Mouse (Mus musculus) MEL (cell line): ENCODE results near the gene Tnrc18. TPM values are rescaled to one million over a fixed set of nuclear protein-coding genes. Genes with fewer than 3 reads are reported as not detected.

Source experiments
- DNase-seq: peaks from one replicate; pipeline ENCODE4 v3.0.0; 2011; ENCODE audit warnings: low read depth, low spot score
- H3K27ac ChIP-seq: 2 replicates; pipeline ENCODE4 v1.5.1; 2012; ENCODE audit warnings: low read depth, mild to moderate bottlenecking, control low read depth, low read length, moderate library complexity; ENCODE audit not compliant: control insufficient read depth
- H3K27me3 ChIP-seq, 2 experiments: fragments of 150-350 bp in 1 of 2; sonication (generic) in 1 of 2; 2 replicates each; pipeline ENCODE4 v1.6.1; 2012; ENCODE audit warnings: low read length in 2 of 2, mild to moderate bottlenecking in 2 of 2, improper control_type of control experiment in 1 of 2, moderate library complexity in 1 of 2; ENCODE audit not compliant: insufficient read depth in 2 of 2, control insufficient read depth in 1 of 2
- H3K36me3 ChIP-seq, 2 experiments: 2 replicates each; pipeline ENCODE4 v1.6.1; 2012 to 2014; ENCODE audit warnings: low read length in 2 of 2, improper control_type of control experiment in 1 of 2, inconsistent platforms in 1 of 2, mild to moderate bottlenecking in 1 of 2; ENCODE audit not compliant: insufficient read depth in 2 of 2, control insufficient read depth in 1 of 2
- H3K4me1 ChIP-seq, 2 experiments: fragments of 150-350 bp in 1 of 2; sonication (generic) in 1 of 2; 2 replicates each; pipeline ENCODE4 v1.6.1; 2012; ENCODE audit warnings: low read length in 2 of 2, improper control_type of control experiment in 1 of 2, mild to moderate bottlenecking in 1 of 2; ENCODE audit not compliant: insufficient read depth in 2 of 2, control insufficient read depth in 1 of 2
- H3K4me3 ChIP-seq, 2 experiments: fragments of 150-350 bp in 1 of 2; sonication (generic) in 1 of 2; 2 replicates each; pipeline ENCODE4 v1.5.1; 2012; ENCODE audit warnings: low read depth in 2 of 2, low read length in 2 of 2, mild to moderate bottlenecking in 2 of 2, moderate library complexity in 2 of 2, control low read depth in 1 of 2, improper control_type of control experiment in 1 of 2; ENCODE audit not compliant: control insufficient read depth in 1 of 2, insufficient read depth in 1 of 2
- H3K79me2 ChIP-seq: 2 replicates; pipeline ENCODE4 v1.6.1; 2012; ENCODE audit warnings: mild to moderate bottlenecking, low read length, moderate library complexity; ENCODE audit not compliant: control insufficient read depth, poor library complexity, insufficient read depth
- H3K9ac ChIP-seq: 2 replicates; pipeline ENCODE4 v1.6.1; 2012; ENCODE audit warnings: low read depth, mild to moderate bottlenecking, control low read depth, low read length, moderate library complexity; ENCODE audit not compliant: control insufficient read depth, poor library complexity, severe bottlenecking
- H3K9me3 ChIP-seq: fragments of 150-350 bp; sonication (generic); replicated peaks from 2 replicates; pipeline ENCODE4 v1.6.1; 2012; ENCODE audit warnings: mild to moderate bottlenecking, low read length, improper control_type of control experiment, moderate library complexity; ENCODE audit not compliant: insufficient read depth
- CHD1 ChIP-seq: IDR thresholded peaks from 2 replicates; pipeline ENCODE4 v1.6.1; 2012; ENCODE audit warnings: low read depth, mild to moderate bottlenecking, inconsistent platforms, low read length, improper control_type of control experiment
- CHD2 ChIP-seq: IDR thresholded peaks from 2 replicates; pipeline ENCODE4 v1.6.1; 2011; ENCODE audit warnings: low read length, improper control_type of control experiment
- CTCF ChIP-seq, 3 experiments: IDR thresholded peaks in 2 of 3; conservative IDR thresholded peaks in 1 of 3; 2 replicates each; pipeline ENCODE4 v1.5.1; 2011 to 2012; ENCODE audit warnings: low read length in 3 of 3, low read depth in 2 of 3, mild to moderate bottlenecking in 2 of 3, improper control_type of control experiment in 1 of 3, inconsistent platforms in 1 of 3, mixed read lengths in 1 of 3, moderate library complexity in 1 of 3; ENCODE audit not compliant: control insufficient read depth in 1 of 3, insufficient read depth in 1 of 3, poor library complexity in 1 of 3, severe bottlenecking in 1 of 3
- E2F4 ChIP-seq: IDR thresholded peaks from 2 replicates; pipeline ENCODE4 v1.6.1; 2011; ENCODE audit warnings: low read depth, low read length, improper control_type of control experiment, borderline replicate concordance
- GABPA ChIP-seq: IDR thresholded peaks from 2 replicates; pipeline ENCODE4 v1.6.1; 2012; ENCODE audit warnings: low read depth, mild to moderate bottlenecking, inconsistent platforms, low read length, improper control_type of control experiment, moderate library complexity
- GATA1 ChIP-seq: IDR thresholded peaks from 2 replicates; pipeline ENCODE4 v1.6.1; 2011; ENCODE audit warnings: low read depth, low read length, improper control_type of control experiment
- JUND ChIP-seq: IDR thresholded peaks from 2 replicates; pipeline ENCODE4 v1.6.1; 2011; ENCODE audit warnings: low read depth, mild to moderate bottlenecking, improper control_type of control experiment, low read length
- KAT2A ChIP-seq: conservative IDR thresholded peaks from 2 replicates; pipeline ENCODE4 v1.6.1; 2012; ENCODE audit warnings: low read depth, low read length, improper control_type of control experiment, inconsistent platforms
- MAFK ChIP-seq: IDR thresholded peaks from 2 replicates; pipeline ENCODE4 v1.6.1; 2011; ENCODE audit warnings: low read depth, mild to moderate bottlenecking, low read length, improper control_type of control experiment, borderline replicate concordance
- MAX ChIP-seq: IDR thresholded peaks from 2 replicates; pipeline ENCODE4 v1.6.1; 2011; ENCODE audit warnings: low read length, improper control_type of control experiment
- MAZ ChIP-seq: IDR thresholded peaks from 2 replicates; pipeline ENCODE4 v1.6.1; 2012; ENCODE audit warnings: low read depth, mild to moderate bottlenecking, inconsistent platforms, low read length, improper control_type of control experiment
- MXI1 ChIP-seq: IDR thresholded peaks from 2 replicates; pipeline ENCODE4 v1.6.1; 2011; ENCODE audit warnings: mild to moderate bottlenecking, low read depth, low read length, improper control_type of control experiment
- MYB ChIP-seq: IDR thresholded peaks from 2 replicates; pipeline ENCODE4 v1.6.1; 2011; ENCODE audit warnings: mild to moderate bottlenecking, low read depth, low read length, improper control_type of control experiment
- NELFE ChIP-seq: IDR thresholded peaks from 2 replicates; pipeline ENCODE4 v1.6.1; 2011; ENCODE audit warnings: low read depth, low read length, improper control_type of control experiment
- NRF1 ChIP-seq: IDR thresholded peaks from 2 replicates; pipeline ENCODE4 v1.6.1; 2014; ENCODE audit warnings: low read depth, mild to moderate bottlenecking, inconsistent platforms, low read length, improper control_type of control experiment, moderate library complexity; ENCODE audit not compliant: poor library complexity, insufficient read depth, severe bottlenecking
- POLR2AphosphoS2 ChIP-seq: IDR thresholded peaks from 2 replicates; pipeline ENCODE4 v1.6.1; 2011; ENCODE audit warnings: low read length, improper control_type of control experiment
- POLR2AphosphoS5 ChIP-seq: IDR thresholded peaks from 2 replicates; pipeline ENCODE4 v1.6.1; 2012; ENCODE audit warnings: low read depth, borderline replicate concordance, mild to moderate bottlenecking, inconsistent platforms, low read length, moderate library complexity, mixed read lengths
- RAD21 ChIP-seq: IDR thresholded peaks from 2 replicates; pipeline ENCODE4 v1.6.1; 2011; ENCODE audit warnings: mild to moderate bottlenecking, low read depth, low read length, improper control_type of control experiment
- RCOR1 ChIP-seq: IDR thresholded peaks from 2 replicates; pipeline ENCODE4 v1.6.1; 2012; ENCODE audit warnings: low read depth, mild to moderate bottlenecking, inconsistent platforms, low read length, improper control_type of control experiment
- SIN3A ChIP-seq: IDR thresholded peaks from 2 replicates; pipeline ENCODE4 v1.6.1; 2012; ENCODE audit warnings: low read length, improper control_type of control experiment, inconsistent platforms
- SMC3 ChIP-seq: IDR thresholded peaks from 2 replicates; pipeline ENCODE4 v1.6.1; 2011; ENCODE audit warnings: low read depth, low read length, improper control_type of control experiment
- TAL1 ChIP-seq: IDR thresholded peaks from 2 replicates; pipeline ENCODE4 v1.6.1; 2012; ENCODE audit warnings: mild to moderate bottlenecking, inconsistent platforms, low read length, moderate library complexity, mixed read lengths
- TBP ChIP-seq: IDR thresholded peaks from 2 replicates; pipeline ENCODE4 v1.8.0; 2011; ENCODE audit warnings: low read depth, low read length, improper control_type of control experiment
- TCF12 ChIP-seq: IDR thresholded peaks from 2 replicates; pipeline ENCODE4 v1.6.1; 2014; ENCODE audit warnings: low read depth, mild to moderate bottlenecking, inconsistent platforms, low read length, improper control_type of control experiment, moderate library complexity
- UBTF ChIP-seq: IDR thresholded peaks from 2 replicates; pipeline ENCODE4 v1.6.1; 2012; ENCODE audit warnings: low read depth, mild to moderate bottlenecking, inconsistent platforms, low read length, improper control_type of control experiment, moderate library complexity, borderline replicate concordance; ENCODE audit not compliant: insufficient read depth
- ZC3H11A ChIP-seq: IDR thresholded peaks from 2 replicates; pipeline ENCODE4 v1.6.1; 2012; ENCODE audit warnings: low read depth, mild to moderate bottlenecking, inconsistent platforms, low read length, improper control_type of control experiment
- ZKSCAN1 ChIP-seq: IDR thresholded peaks from 2 replicates; pipeline ENCODE4 v1.6.1; 2012; ENCODE audit warnings: low read depth, mild to moderate bottlenecking, inconsistent platforms, low read length, improper control_type of control experiment, moderate library complexity
- ZMIZ1 ChIP-seq: IDR thresholded peaks from 2 replicates; pipeline ENCODE4 v1.6.1; 2012; ENCODE audit warnings: low read depth, mild to moderate bottlenecking, inconsistent platforms, low read length, improper control_type of control experiment, moderate library complexity
- ZNF384 ChIP-seq: IDR thresholded peaks from 2 replicates; pipeline ENCODE4 v1.6.1; 2012; ENCODE audit warnings: low read depth, mild to moderate bottlenecking, inconsistent platforms, low read length, improper control_type of control experiment
- polyA plus RNA-seq, 2 experiments: library from polyadenylated mRNA; stranded (reverse) in 1 of 2; unstranded in 1 of 2; fragments of >175 nt in 1 of 2; fragments of >200 nt in 1 of 2; gene quantifications; 2 replicates each; pipeline versions ENCODE4 v1.2.1 to v1.2.4; 2012; ENCODE audit warnings: low replicate concordance in 2 of 2, low read depth in 1 of 2; ENCODE audit not compliant: insufficient read length in 2 of 2, insufficient read depth in 1 of 2, missing spikeins in 1 of 2
- total RNA-seq: library from RNA; depleted of rRNA; stranded (reverse); fragments of 300-350 nt; gene quantifications from 2 replicates; pipeline ENCODE4 v1.2.3, GENCODE M21; 2012

The Tnrc18 gene
- total and polyA plus RNA-seq, 3 experiments: 0.31 to 3.4 TPM; not detected in 1

DNA sequence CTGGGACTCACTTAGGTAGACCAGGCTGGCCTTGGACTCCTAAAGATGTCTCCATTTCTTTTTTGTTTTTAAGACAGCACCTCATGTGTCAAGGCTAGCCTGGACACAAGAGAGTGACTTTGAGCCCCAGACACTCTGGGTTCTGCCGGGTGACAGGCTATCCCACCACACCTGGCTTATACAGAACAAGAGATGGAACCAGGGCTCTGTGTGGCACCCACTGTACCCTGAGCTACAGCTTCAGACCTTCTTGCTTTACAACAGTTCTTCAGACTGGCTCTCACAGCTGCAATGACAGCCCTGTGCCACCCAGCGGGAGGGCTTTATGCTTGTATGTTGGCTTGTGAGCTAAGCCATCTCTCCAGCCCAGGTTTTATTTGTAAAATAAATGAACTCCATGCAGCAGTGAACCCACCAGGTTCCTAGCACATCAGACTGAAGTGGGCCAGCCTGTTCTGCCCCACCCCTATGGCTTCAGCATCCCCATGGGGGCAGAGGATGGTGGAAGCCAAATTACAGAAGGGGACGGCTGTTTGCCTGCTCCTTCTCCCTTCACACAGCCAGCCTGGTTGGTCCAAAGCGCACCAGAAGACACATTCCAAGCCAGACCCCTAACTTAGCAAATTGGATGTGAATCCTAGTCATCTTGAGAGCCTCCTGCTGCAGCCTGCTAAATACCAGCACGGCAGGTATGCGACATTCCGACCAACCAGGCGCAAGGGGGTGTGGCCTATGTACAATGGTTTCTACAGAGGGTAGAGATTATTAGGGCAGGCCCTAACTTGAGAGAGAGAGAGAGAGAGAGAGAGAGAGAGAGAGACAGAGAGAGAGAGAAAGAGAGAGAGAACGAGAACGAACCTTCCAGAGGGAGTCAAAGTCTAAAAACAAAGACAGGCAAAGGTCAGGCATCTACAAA is 48.9 kb downstream of the Tnrc18 start:
- Histone ChIP-seq H3K27ac (no peak overlapping the region), H3K9me3 (no peaks in the 10 kb centered on the region), H3K79me2 (no peaks in the 10 kb centered on the region), H3K9ac (no peak overlapping the region), H3K36me3 (no peaks in the 10 kb centered on the region)
- TF ChIP-seq MAZ: no peak
- TF ChIP-seq KAT2A: no peak; the same call in 1 of the 2 replicates
- no peak for TF ChIP-seq SIN3A
- TF ChIP-seq JUND: no peak
- TF ChIP-seq CHD2: no peak
- TF ChIP-seq MXI1: no peak
- TF ChIP-seq CHD1: no peak
- no peak for TF ChIP-seq MYB
- no peak for TF ChIP-seq ZMIZ1
- no peak for TF ChIP-seq GABPA
- no peak for TF ChIP-seq UBTF
- TF ChIP-seq MAFK: no peak
- TF ChIP-seq ZC3H11A: no peak
- TF ChIP-seq ZKSCAN1: no peak
- TF ChIP-seq E2F4: no peak
- TF ChIP-seq RCOR1: no peak
- TF ChIP-seq NELFE: no peak
- TF ChIP-seq POLR2AphosphoS2: no peak
- TF ChIP-seq NRF1: no peak
- no peak for TF ChIP-seq TCF12
- TF ChIP-seq, all 39 proteins: peak for 0
- no peak overlapping the region for H3K4me3 ChIP-seq
- no peaks in the 10 kb centered on the region for H3K4me1 ChIP-seq
- no peaks in the 10 kb centered on the region for H3K27me3 ChIP-seq
- no peak for DNase-seq

GRCm38 (mm10) chr5:142767937-142768336 is 49.5 kb downstream of the Tnrc18 start:
- Histone ChIP-seq H3K9me3 (no peaks in the 10 kb centered on the region), H3K27ac (no peak overlapping the region), H3K36me3 (no peaks in the 10 kb centered on the region), H3K27me3 (no peaks in the 10 kb centered on the region), H3K4me1 (no peaks in the 10 kb centered on the region), H3K4me3 (no peak overlapping the region), H3K9ac (no peak overlapping the region), H3K79me2 (no peaks in the 10 kb centered on the region)
- DNase-seq: peak; percentile 61
- TF ChIP-seq MAFK: no peak
- peak; percentile 88 for TF ChIP-seq SMC3
- peak; percentile 37 to 83 (median 64); a peak in 5 of 6 replicates for TF ChIP-seq CTCF (IDR thresholded peaks at IDR 0.05 in 2 of 3, conservative IDR thresholded peaks at IDR 0.05 in 1 of 3; ENCODE audit: control insufficient read depth in 1 of 3, insufficient read depth in 1 of 3, low read depth in 2 of 3, low read length in 3 of 3, poor library complexity in 1 of 3, severe bottlenecking in 1 of 3)
- TF ChIP-seq MYB: no peak
- TF ChIP-seq TAL1: no peak
- peak; percentile 87 for TF ChIP-seq ZNF384
- TF ChIP-seq ZC3H11A: peak; percentile 70
- TF ChIP-seq POLR2AphosphoS5: no peak
- TF ChIP-seq RAD21: peak; percentile 85
- TF ChIP-seq TBP: no peak
- TF ChIP-seq MAX: no peak
- 0 out of 2 replicates have a peak, but pooled peaks have one; percentile 19 for TF ChIP-seq MXI1
- no peak for TF ChIP-seq GATA1
- TF ChIP-seq UBTF: no peak
- TF ChIP-seq TCF12: no peak
- no peak for TF ChIP-seq POLR2AphosphoS2
- no peak for TF ChIP-seq ZMIZ1
- TF ChIP-seq RCOR1: no peak
- TF ChIP-seq JUND: no peak
- TF ChIP-seq, all 39 proteins: peak for 6
